Mouse (Mus musculus) testis, adult 2 months (tissue): ENCODE measurements around the gene Il15ra.

ENCODE experiments used
- CTCF ChIP-seq: fragments of 200-500 bp; IDR thresholded peaks from 2 replicates; pipeline ENCODE4 v1.5.1; 2012; ENCODE audit warnings: low read depth, mild to moderate bottlenecking, inconsistent platforms, low read length, moderate library complexity; ENCODE audit not compliant: control insufficient read depth, insufficient read depth, insufficient replicate concordance
- POLR2A ChIP-seq: fragments of 200-500 bp; IDR thresholded peaks from 2 replicates; pipeline ENCODE4 v1.6.1; 2012; ENCODE audit warnings: low read depth, mild to moderate bottlenecking, inconsistent platforms, low read length, moderate library complexity; ENCODE audit not compliant: control insufficient read depth

DNA sequence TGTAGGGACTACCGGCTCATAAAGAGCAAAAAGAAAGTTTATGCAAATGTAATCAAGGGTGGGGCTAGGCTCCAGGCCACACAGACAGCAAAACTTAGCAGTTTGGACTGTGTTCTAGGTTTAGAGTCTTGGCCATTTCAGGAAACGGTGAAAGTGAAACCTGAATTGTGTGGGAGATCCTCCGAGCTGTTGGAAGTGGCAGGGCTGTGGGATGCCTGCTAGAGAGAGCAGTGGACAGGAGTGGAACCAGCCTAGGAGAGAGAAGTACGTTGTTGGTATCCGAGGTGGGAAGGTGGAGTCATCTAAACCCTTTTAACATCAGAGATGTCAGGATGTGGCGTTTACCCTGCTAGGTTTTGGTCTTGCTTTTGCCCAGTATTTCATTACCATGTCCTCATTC lies 30.8 kb downstream of the Il15ra start:
- no peak for TF ChIP-seq CTCF
- TF ChIP-seq POLR2A, result no peak
